Mouse (Mus musculus): Measurements from ENCODE around the gene Gsta3.

Gene Gsta3

DNA sequence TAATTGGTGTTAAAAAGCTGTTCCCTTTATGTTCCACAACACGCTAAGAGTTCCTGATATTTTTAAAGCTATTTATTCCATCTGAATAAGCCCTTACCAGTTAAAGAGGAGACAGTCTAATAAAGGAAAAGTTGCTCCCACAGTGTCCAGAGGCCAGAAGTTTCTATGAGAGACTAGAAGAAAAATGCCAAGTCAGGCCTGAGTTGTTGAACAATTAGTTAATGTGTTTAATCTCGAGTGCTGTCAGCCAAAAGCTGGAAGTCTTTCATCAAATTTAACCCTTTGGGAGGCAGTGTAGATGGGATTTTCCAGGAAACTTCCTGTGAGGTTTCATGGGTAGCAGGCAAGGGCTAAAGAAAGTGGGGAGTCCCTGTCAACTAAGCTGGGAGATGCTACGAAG, 59.4 kb downstream of the Gsta3 start:
- DNase-seq (ENCODE audit: low read depth, low spot score), result no peak

DNA sequence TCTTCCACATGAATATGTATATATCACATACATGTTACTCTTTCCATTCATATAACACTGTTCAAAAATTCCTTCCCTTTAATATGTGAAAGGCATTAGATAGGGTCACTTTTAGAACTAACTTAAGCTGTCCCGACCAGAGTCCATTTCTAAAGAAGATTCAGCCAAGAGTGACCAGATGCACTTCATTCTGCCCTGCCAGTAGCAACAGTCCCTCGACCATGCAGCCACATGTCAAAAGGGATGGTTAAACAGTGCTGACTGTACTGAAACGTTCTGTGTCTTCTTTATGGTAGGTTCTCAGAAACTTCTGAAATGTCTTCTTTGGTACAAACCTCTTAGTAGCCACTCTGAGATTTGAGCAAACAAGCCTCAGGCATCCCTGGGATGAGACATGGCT, 61.3 kb downstream of the Gsta3 start:
- DNase-seq (ENCODE audit: low read depth, low spot score), result no peak

DNA sequence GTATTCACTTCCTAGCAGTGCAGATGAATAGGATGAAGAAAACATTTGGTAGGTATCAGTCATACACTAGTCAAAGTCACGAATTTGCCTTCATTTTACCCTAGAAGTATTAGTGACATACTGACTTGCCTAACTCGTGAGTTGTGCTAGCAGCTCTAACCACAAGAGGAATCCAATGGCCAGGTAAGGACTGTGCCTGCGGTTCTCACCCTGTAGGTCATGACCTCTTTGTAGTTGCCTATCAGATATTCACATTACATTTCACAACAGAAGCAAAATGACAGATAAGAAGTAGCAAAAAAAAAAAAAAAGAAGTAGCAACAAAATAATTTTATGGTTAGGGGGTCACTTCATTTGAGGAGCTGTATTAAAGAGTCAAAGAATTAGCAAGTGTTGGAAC, 63.8 kb downstream of the Gsta3 start:
- no peak for DNase-seq (ENCODE audit: low read depth, low spot score)

DNA sequence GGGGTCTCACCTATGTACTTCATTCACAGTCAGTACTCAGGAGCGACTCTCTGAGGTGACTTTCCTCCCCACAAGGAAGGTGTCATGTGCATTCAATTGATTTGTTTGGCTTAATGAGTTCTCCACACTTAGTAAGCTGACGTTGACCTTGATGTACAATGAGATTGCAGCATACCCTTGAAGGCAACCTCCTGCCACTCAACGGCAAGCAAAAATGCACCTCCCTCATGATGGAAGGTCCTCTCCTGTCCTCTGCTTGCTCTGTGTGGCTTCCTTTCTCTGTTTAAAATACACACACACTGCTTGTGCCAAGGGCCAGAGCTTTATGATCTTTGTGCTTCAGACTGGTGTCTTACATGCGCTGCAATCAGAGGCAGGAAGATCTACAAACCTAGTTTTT, 64.3 kb downstream of the Gsta3 start:
- no peak for DNase-seq (ENCODE audit: low read depth, low spot score)

DNA sequence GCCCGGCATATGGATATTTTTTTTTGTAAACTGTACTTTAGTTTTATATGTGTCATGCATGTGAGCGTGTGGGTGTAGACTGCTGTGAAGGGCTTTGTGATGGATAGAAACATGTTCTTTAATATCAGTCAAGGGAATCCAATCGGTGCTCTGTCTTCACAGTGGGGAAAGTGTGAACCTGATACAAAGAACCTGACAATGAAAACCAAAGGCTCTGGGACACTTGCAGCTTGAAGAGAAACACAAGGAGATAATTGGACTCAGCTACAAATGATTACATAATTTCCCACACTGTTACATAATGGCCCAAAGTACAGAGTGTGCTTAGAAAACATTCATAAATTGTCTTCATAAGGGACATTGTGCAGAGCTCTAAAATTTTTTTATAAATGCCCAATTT, 65.1 kb downstream of the Gsta3 start:
- no peak for DNase-seq (ENCODE audit: low read depth, low spot score)

DNA sequence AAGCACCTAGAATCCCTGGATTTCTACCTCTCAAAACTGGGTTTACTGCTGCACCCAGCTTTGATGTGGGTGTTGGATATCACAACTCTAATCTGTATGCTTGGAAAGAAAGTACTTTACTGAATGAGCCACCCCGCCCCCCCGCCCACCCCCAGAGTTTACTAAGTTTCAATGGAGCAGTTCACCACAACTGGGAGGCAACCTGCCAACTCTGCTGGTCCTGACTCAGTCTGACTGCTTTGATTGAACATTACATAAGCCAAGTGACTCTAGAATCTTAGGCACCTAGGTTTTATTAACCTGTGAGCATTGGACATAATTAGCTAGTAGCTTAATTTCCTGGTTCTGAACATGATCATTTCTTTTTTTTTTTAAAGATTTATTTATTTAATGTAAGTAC, 73.9 kb downstream of the Gsta3 start:
- no peak for DNase-seq (ENCODE audit: low read depth, low spot score)
